Mouse (Mus musculus): ENCODE results near the gene Hao2.

Gene Hao2

GRCm38 (mm10) chr3:98858051-98858450 is 35.0 kb downstream of the Hao2 start:
- no peak for DNase-seq (ENCODE audit: low read depth, low spot score)

GRCm38 (mm10) chr3:98856892-98857291 is 36.1 kb downstream of the Hao2 start:
- DNase-seq (ENCODE audit: low read depth, low spot score) = no peak

GRCm38 (mm10) chr3:98855160-98855559 is 37.9 kb downstream of the Hao2 start:
- DNase-seq (ENCODE audit: low read depth, low spot score) = no peak

- no peak for DNase-seq (ENCODE audit: low read depth, low spot score)
Measured at GRCm38 (mm10) chr3:98853685-98854084, 39.4 kb downstream of the Hao2 start.

- DNase-seq (ENCODE audit: low read depth, low spot score) = no peak
Measured at GRCm38 (mm10) chr3:98853051-98853450, 40.0 kb downstream of the Hao2 start.

- no peak for DNase-seq (ENCODE audit: low read depth, low spot score)
Measured at GRCm38 (mm10) chr3:98852631-98853030, 40.4 kb downstream of the Hao2 start.

- DNase-seq (ENCODE audit: low read depth, low spot score) = no peak
Measured at GRCm38 (mm10) chr3:98851853-98852252, 41.2 kb downstream of the Hao2 start.

- DNase-seq (ENCODE audit: low read depth, low spot score) = no peak
Measured at GRCm38 (mm10) chr3:98850262-98850661, 42.8 kb downstream of the Hao2 start.

- DNase-seq (ENCODE audit: low read depth, low spot score) = no peak
Measured at GRCm38 (mm10) chr3:98848898-98849297, 44.1 kb downstream of the Hao2 start.
